Mouse (Mus musculus) cerebellum, adult 9-10 months (tissue): Measurements from ENCODE around the gene Eif3g.

Source experiments
- DNase-seq: peaks from one replicate; pipeline ENCODE4 v3.0.0; 2022

Gene Eif3g

DNA sequence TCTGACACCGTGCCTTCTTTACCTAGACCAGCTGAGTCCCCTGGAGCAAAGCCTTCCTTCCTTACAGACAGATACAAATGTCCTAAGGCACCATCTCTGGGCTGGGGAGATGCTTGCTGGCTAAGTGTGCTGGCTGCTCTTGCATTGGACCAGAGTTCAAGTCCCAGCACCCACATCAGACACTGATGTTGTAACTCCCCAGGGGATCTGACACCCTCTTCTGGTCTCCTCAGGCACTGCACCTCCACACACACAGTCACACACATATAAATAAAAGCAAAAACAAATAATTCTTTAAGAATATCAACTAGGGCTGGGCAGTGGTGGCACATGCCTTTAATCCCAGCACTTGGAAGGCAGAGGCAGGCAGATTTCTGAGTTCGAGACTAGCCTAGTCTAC, 48.2 kb downstream of the Eif3g start:
- DNase-seq: no peak
